Mouse (Mus musculus): ENCODE measurements around the gene Sel1l3.

The Sel1l3 gene

GRCm38 (mm10) chr5:53078453-53078852 is 135.3 kb downstream of the Sel1l3 start:
- peak; percentile 92 for DNase-seq

- DNase-seq, result peak; percentile 79
These were observed 139.2 kb downstream of the Sel1l3 start for GRCm38 (mm10) chr5:53074553-53074952.

GRCm38 (mm10) chr5:53061532-53062130 is 152.1 kb downstream of the Sel1l3 start:
- DNase-seq, result no peak

All from kidney, adult 9 months (tissue).